Mouse (Mus musculus) intestine, embryonic 16.5 days (tissue): ENCODE measurements around the gene Ksr1. TPM values are rescaled to one million over a fixed set of nuclear protein-coding genes. Genes with fewer than 3 reads are reported as not detected.
A peak's percentile ranks its signal among the peaks of the same experiment; 100 is the strongest.

Experiments used
- ATAC-seq: fragments of 200-750 bp; cut with Nextera tagmentation; 2 replicates; pipeline ENCODE4 v1.8.0; 2017; ENCODE audit warnings: moderate TSS enrichment, moderate library complexity
- H3K27ac ChIP-seq: fragments of 300-500 bp; sonication (generic); 2 replicates; pipeline ENCODE4 v1.5.1; 2014; ENCODE audit warnings: mild to moderate bottlenecking, low read length
- H3K27me3 ChIP-seq: fragments of 300-500 bp; sonication (generic); replicated peaks from 2 replicates; pipeline ENCODE4 v1.6.1; 2014; ENCODE audit warnings: low read length, control low read depth, mixed read lengths; ENCODE audit not compliant: control insufficient read depth, insufficient read depth
- H3K36me3 ChIP-seq: fragments of 300-500 bp; sonication (generic); 2 replicates; pipeline ENCODE4 v1.6.1; 2014; ENCODE audit warnings: low read length, control low read depth; ENCODE audit not compliant: control insufficient read depth, insufficient read depth
- H3K4me1 ChIP-seq: fragments of 300-500 bp; sonication (generic); 2 replicates; pipeline ENCODE4 v1.6.1; 2014; ENCODE audit warnings: low read length, control low read depth, mixed read lengths; ENCODE audit not compliant: control insufficient read depth, insufficient read depth
- H3K4me2 ChIP-seq: fragments of 300-500 bp; sonication (generic); 2 replicates; pipeline ENCODE4 v1.6.1; 2014; ENCODE audit warnings: low read depth, low read length, control low read depth
- H3K4me3 ChIP-seq: fragments of 300-500 bp; sonication (generic); 2 replicates; pipeline ENCODE4 v1.5.1; 2014; ENCODE audit warnings: mild to moderate bottlenecking, low read length
- H3K9ac ChIP-seq: fragments of 300-500 bp; sonication (generic); 2 replicates; pipeline ENCODE4 v1.6.1; 2014; ENCODE audit warnings: low read depth, low read length
- H3K9me3 ChIP-seq: fragments of 300-500 bp; sonication (generic); 2 replicates; pipeline ENCODE4 v1.6.1; 2016; ENCODE audit warnings: low read length, control low read depth; ENCODE audit not compliant: control insufficient read depth
- WGBS: fragments of 180-500 bp; shearing (Covaris S2); extraction: QIAGEN DNeasy Blood & Tissue Kit; methylation state at CpG from one replicate; pipeline ENCODE4 v1.1.7; 2014; 5-methylcytosine and 5-hydroxymethylcytosine counted together
- polyA plus RNA-seq: library from polyadenylated mRNA; unstranded; fragments of >200 nt; fragmentation: Nextera tagmentation; extraction: Ambion mirVana; gene quantifications from 2 replicates; pipeline ENCODE4 v1.2.1, GENCODE M21; 2015

Gene Ksr1
- polyA plus RNA-seq, 1 experiment from 2014 or later: 4.1 TPM

DNA sequence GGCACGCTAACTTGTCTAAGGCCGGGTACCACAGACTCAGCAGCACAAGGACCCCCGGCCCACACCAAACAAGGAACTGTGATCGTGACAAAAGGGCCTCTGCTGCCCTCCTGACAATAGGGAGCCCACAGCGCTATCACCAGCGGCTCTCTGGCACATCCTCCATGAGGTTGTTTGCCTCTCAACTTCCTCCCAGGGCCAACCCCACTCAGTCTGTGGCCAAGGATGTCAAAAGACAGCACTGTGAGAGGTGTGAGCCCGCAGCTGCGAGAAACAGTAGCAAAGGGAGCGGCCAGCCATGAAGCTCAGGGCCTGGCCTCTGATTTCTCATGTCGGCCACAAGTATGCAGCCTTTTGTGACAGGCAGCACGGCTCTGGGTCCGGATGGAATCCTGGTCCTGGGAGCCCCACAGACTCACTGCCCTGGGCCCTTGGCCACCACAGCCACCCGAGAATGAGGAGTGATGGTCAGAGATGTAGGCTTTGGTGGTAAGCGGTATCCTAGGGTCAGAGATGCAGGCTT is 104.2 kb downstream of the Ksr1 start:
- Histone ChIP-seq H3K4me1 (no peaks in the 10 kb centered on the region), H3K4me3 (no peak overlapping the region), H3K4me2 (no peak overlapping the region), H3K27ac (no peak overlapping the region), H3K9ac (no peak overlapping the region), H3K27me3 (no peaks in the 10 kb centered on the region), H3K9me3 (no peaks in the 10 kb centered on the region), H3K36me3 (peaks cover 2% of the 10 kb centered on the region; the same call in 1 of the 2 replicates)
- no peak for ATAC-seq
- 81% methylated on average over 14 of the region's 14 CpGs for WGBS

DNA sequence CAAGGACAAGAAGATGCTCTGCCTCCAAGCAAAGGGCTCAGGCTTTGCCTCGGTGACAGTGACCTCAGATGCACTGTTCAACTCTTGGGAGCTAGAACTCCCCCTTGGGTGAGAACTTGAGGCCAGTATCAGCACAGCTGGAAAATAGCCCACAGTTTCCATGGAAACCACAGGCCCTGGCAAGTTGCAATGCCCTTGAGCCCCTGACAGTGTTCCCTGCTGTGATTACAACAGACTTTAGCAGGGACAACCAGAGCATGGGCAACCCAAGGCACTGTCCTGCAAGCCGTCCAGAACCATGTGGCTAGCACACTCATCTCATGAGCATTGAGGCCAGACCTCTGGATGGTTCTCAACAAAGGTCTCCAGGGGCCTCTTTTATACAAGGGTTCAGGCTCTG is 106.7 kb downstream of the Ksr1 start:
- 56% methylated on average over 2 of the region's 2 CpGs for WGBS
- Histone ChIP-seq H3K4me3 (no peak overlapping the region), H3K36me3 (peaks cover 2% of the 10 kb centered on the region; the same call in 1 of the 2 replicates), H3K4me1 (no peaks in the 10 kb centered on the region), H3K9me3 (no peaks in the 10 kb centered on the region), H3K27ac (no peak overlapping the region), H3K9ac (no peak overlapping the region), H3K27me3 (no peaks in the 10 kb centered on the region), H3K4me2 (no peak overlapping the region)
- no peak for ATAC-seq

DNA sequence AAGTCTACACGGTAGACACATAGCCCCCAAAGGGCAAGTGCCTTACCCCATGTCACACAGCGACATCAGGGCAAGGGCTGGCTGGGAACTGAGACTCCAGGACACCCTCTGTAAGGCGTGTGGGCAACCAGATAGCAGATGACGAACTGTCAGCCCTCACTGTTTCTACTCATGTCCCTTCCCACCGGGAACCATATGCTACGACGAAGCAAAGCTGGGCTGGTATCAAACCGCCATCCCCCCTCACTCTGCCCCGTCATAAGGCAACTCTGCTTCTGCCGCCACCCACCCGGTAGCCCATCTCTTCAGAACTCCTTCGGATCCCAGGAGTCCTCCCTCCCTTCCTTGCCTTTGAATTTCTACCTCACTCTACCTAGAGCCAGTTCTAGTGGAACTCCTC is 108.7 kb downstream of the Ksr1 start:
- ATAC-seq: no peak
- H3K4me1 ChIP-seq: no peaks in the 10 kb centered on the region
- no peaks in the 10 kb centered on the region for H3K9me3 ChIP-seq
- no peak overlapping the region for H3K4me2 ChIP-seq
- H3K27me3 ChIP-seq: no peaks in the 10 kb centered on the region
- no peak overlapping the region for H3K9ac ChIP-seq
- no peak overlapping the region for H3K4me3 ChIP-seq
- H3K36me3 ChIP-seq: peaks cover 2% of the 10 kb centered on the region; the same call in 1 of the 2 replicates
- 84% methylated on average over 12 of the region's 12 CpGs for WGBS
- no peak overlapping the region for H3K27ac ChIP-seq

DNA sequence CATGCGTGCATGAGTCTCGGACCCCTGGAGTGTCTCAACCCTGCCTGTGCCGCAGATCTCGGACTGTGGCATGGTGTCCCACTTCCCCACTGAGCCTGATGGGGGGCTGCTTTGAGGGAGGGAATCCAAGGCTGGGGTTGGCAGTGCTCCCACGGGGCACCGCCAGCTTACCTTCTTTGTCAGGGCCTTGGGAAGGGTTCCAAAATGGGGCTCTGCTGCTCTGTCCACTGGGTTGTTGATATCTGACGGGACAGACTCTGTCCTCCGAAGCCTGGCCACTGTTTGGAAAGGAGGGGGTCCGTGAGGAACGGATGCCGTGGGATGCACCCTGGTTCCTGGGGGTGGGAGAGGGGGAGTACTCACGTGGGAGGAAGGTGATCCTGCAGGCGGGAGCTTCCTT is 109.9 kb downstream of the Ksr1 start:
- Histone ChIP-seq H3K9me3 (no peaks in the 10 kb centered on the region), H3K27me3 (no peaks in the 10 kb centered on the region), H3K4me3 (no peak overlapping the region), H3K4me1 (peaks cover 4% of the 10 kb centered on the region), H3K4me2 (no peak overlapping the region), H3K36me3 (peaks cover 2% of the 10 kb centered on the region; the same call in 1 of the 2 replicates), H3K27ac (no peak overlapping the region), H3K9ac (no peak overlapping the region)
- 78% methylated on average over 13 of the region's 13 CpGs for WGBS
- ATAC-seq: no peak

GRCm38 (mm10) chr11:79033636-79034035 is 112.6 kb downstream of the Ksr1 start:
- Histone ChIP-seq H3K4me3 (no peak overlapping the region), H3K4me1 (peaks cover 11% of the 10 kb centered on the region), H3K27me3 (no peaks in the 10 kb centered on the region), H3K9ac (no peak overlapping the region), H3K4me2 (no peak overlapping the region), H3K9me3 (no peaks in the 10 kb centered on the region), H3K36me3 (peaks cover 4% of the 10 kb centered on the region; the same call in 1 of the 2 replicates), H3K27ac (no peak overlapping the region)
- no peak for ATAC-seq
- 86% methylated on average over 11 of the region's 11 CpGs for WGBS

GRCm38 (mm10) chr11:79033021-79033420 is 113.2 kb downstream of the Ksr1 start:
- WGBS: 75% methylated on average over 12 of the region's 12 CpGs
- H3K36me3 ChIP-seq: peaks cover 4% of the 10 kb centered on the region; the same call in 1 of the 2 replicates
- H3K4me2 ChIP-seq: no peak overlapping the region
- no peak for ATAC-seq
- H3K27ac ChIP-seq: no peak overlapping the region
- H3K4me1 ChIP-seq: peaks cover 11% of the 10 kb centered on the region
- no peaks in the 10 kb centered on the region for H3K9me3 ChIP-seq
- no peak overlapping the region for H3K4me3 ChIP-seq
- H3K27me3 ChIP-seq: no peaks in the 10 kb centered on the region
- H3K9ac ChIP-seq: no peak overlapping the region

DNA sequence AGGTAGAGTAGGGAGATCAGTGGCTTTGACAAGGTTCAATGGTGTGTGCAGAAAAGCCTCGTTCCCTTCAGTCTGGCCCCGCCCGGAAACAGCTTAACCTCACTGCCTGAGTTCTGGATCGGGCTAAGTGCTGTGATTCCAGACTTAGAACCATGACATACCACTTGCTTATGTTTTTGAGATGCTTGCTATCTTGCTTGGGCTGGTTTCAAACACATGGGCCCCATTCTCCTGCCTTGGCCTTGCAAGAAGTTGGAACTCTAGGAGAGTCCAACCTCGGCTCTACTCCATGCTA is 114.8 kb downstream of the Ksr1 start:
- Histone ChIP-seq H3K4me2 (no peak overlapping the region), H3K4me3 (no peak overlapping the region), H3K36me3 (peaks cover 4% of the 10 kb centered on the region; the same call in 1 of the 2 replicates), H3K27me3 (no peaks in the 10 kb centered on the region), H3K9me3 (no peaks in the 10 kb centered on the region), H3K4me1 (peaks cover 11% of the 10 kb centered on the region), H3K9ac (no peak overlapping the region), H3K27ac (no peak overlapping the region)
- WGBS: 69% methylated on average over 5 of the region's 5 CpGs
- ATAC-seq: no peak

DNA sequence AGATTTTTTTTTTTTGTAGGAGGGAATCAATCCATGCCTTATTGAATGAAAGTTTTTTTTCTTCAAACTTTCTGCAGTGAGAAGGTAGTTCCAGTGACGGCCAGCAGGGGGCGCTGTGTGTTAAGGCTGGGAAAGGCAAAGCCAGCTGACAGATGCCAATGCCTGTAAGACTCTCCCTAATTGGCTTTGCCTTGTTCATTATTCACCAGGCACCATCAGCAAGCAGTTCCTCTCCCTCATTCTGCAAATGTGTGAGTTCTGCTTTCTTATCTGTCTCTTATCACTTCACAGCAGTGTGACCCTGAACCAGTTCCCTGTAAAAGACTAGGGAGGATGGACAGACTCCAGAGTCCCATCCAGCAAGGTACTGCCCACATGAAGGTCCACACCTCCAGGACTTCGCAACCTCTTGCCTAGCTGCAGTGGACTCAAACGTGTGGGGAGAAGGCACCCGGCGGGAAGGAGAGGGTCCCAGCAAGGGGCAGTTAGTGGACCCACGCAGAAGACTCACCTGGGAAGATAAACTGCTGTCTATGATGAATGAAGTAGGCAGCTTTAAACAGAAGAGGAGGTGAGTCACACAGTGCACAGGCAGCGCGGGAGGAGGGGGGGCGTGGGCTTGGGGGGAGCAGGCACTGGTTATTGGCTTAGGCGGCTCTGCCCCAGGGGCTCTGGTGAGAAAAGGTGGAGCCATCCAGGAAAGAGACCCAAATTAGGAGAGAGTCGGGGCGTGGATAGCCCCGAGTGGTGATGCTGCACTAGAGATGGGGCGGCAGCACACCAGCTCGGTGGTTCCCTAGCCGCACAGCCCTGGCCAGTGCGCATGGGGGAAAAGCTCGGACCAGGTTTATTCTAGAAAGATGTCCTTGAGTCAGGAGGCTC is 115.4 kb downstream of the Ksr1 start:
- H3K4me1 ChIP-seq: peaks cover 11% of the 10 kb centered on the region
- peak; percentile 71 for ATAC-seq
- no peak overlapping the region for H3K4me2 ChIP-seq
- peaks cover 4% of the 10 kb centered on the region; the same call in 1 of the 2 replicates for H3K36me3 ChIP-seq
- 38% methylated on average over 19 of the region's 19 CpGs for WGBS
- no peaks in the 10 kb centered on the region for H3K9me3 ChIP-seq
- no peak overlapping the region for H3K9ac ChIP-seq
- no peak overlapping the region for H3K4me3 ChIP-seq
- H3K27me3 ChIP-seq: no peaks in the 10 kb centered on the region
- peak overlapping the region; percentile 18; the same call in 1 of the 2 replicates for H3K27ac ChIP-seq

- Histone ChIP-seq H3K27ac (peak overlapping the region; percentile 80), H3K4me2 (no peak overlapping the region), H3K36me3 (peaks cover 5% of the 10 kb centered on the region; the same call in 1 of the 2 replicates), H3K27me3 (no peaks in the 10 kb centered on the region), H3K4me1 (peaks cover 15% of the 10 kb centered on the region), H3K9ac (0 out of 2 replicates have a peak overlapping the region, but pooled peaks have one; percentile 33), H3K9me3 (no peaks in the 10 kb centered on the region), H3K4me3 (no peak overlapping the region)
- WGBS: 67% methylated on average over 6 of the region's 6 CpGs
- ATAC-seq: no peak
Observed at GRCm38 (mm10) chr11:79023751-79024150, 122.5 kb downstream of the Ksr1 start.
